Mouse (Mus musculus): Measurements from ENCODE around the gene Tubb4a. TPM values are rescaled to one million over a fixed set of nuclear protein-coding genes. Genes with fewer than 3 reads are reported as not detected.

Gene Tubb4a
- polyA plus RNA-seq, 1 experiment from 2014 or later = 9.4 TPM

Other genes starting within 250 kb of the Tubb4a start
- not detected in 2 replicates for gene Acsbg2, start 213.3 kb downstream of the Tubb4a start, polyA plus RNA-seq (2016; fragmentation: Nextera tagmentation; extraction: Ambion mirVana)
- 0.33 and 0.36 TPM in 2 replicates for gene 1700061G19Rik, start 212.3 kb downstream of the Tubb4a start, polyA plus RNA-seq (2016; fragmentation: Nextera tagmentation; extraction: Ambion mirVana)
- 45.3 and 50.6 TPM in 2 replicates for gene Mllt1, start 152.4 kb downstream of the Tubb4a start, polyA plus RNA-seq (2016; fragmentation: Nextera tagmentation; extraction: Ambion mirVana)
- gene Acer1, start 105.7 kb downstream of the Tubb4a start, polyA plus RNA-seq (2016; fragmentation: Nextera tagmentation; extraction: Ambion mirVana) = not detected in 2 replicates
- gene Clpp, start 97.5 kb downstream of the Tubb4a start, polyA plus RNA-seq (2016; fragmentation: Nextera tagmentation; extraction: Ambion mirVana) = 98.1 and 102 TPM in 2 replicates
- gene Alkbh7, start 90.4 kb downstream of the Tubb4a start, polyA plus RNA-seq (2016; fragmentation: Nextera tagmentation; extraction: Ambion mirVana) = 48.5 and 52.8 TPM in 2 replicates
- 0.55 TPM in 1 of 2 replicates, not detected in the other for gene Pspn, start 87.8 kb downstream of the Tubb4a start, polyA plus RNA-seq (2016; fragmentation: Nextera tagmentation; extraction: Ambion mirVana)
- gene Gtf2f1, start 76.5 kb downstream of the Tubb4a start, polyA plus RNA-seq (2016; fragmentation: Nextera tagmentation; extraction: Ambion mirVana) = 34.3 and 36.4 TPM in 2 replicates
- gene Gm17949, start 76.3 kb downstream of the Tubb4a start, polyA plus RNA-seq (2016; fragmentation: Nextera tagmentation; extraction: Ambion mirVana) = 0.22 and 0.43 TPM in 2 replicates
- gene Khsrp, start 56.3 kb downstream of the Tubb4a start, polyA plus RNA-seq (2016; fragmentation: Nextera tagmentation; extraction: Ambion mirVana) = 52.4 and 58.7 TPM in 2 replicates
- not detected in 2 replicates for gene Slc25a41, start 46.1 kb downstream of the Tubb4a start, polyA plus RNA-seq (2016; fragmentation: Nextera tagmentation; extraction: Ambion mirVana)
- 0.27 and 0.94 TPM in 2 replicates for gene Crb3, start 28.7 kb downstream of the Tubb4a start, polyA plus RNA-seq (2016; fragmentation: Nextera tagmentation; extraction: Ambion mirVana)
- gene Slc25a23, start 27.9 kb downstream of the Tubb4a start, polyA plus RNA-seq (2016; fragmentation: Nextera tagmentation; extraction: Ambion mirVana) = 15.5 and 17.2 TPM in 2 replicates
- gene Dennd1c, start 9.3 kb downstream of the Tubb4a start, polyA plus RNA-seq (2016; fragmentation: Nextera tagmentation; extraction: Ambion mirVana) = 0.66 and 1.4 TPM in 2 replicates
- 5.3 and 7.1 TPM in 2 replicates for gene Tnfsf9, start 17.5 kb upstream of the Tubb4a start, polyA plus RNA-seq (2016; fragmentation: Nextera tagmentation; extraction: Ambion mirVana)
- not detected in 2 replicates for gene Cd70, start 62.0 kb upstream of the Tubb4a start, polyA plus RNA-seq (2016; fragmentation: Nextera tagmentation; extraction: Ambion mirVana)
- gene Tnfsf14, start 106.4 kb upstream of the Tubb4a start, polyA plus RNA-seq (2016; fragmentation: Nextera tagmentation; extraction: Ambion mirVana) = 0.11 and 0.46 TPM in 2 replicates
- 0.87 and 2.6 TPM in 2 replicates for gene C3, start 140.4 kb upstream of the Tubb4a start, polyA plus RNA-seq (2016; fragmentation: Nextera tagmentation; extraction: Ambion mirVana)
- gene Gpr108, start 160.7 kb upstream of the Tubb4a start, polyA plus RNA-seq (2016; fragmentation: Nextera tagmentation; extraction: Ambion mirVana) = 24.9 and 27.4 TPM in 2 replicates
- gene Trip10, start 161.7 kb upstream of the Tubb4a start, polyA plus RNA-seq (2016; fragmentation: Nextera tagmentation; extraction: Ambion mirVana) = 41.6 and 45.4 TPM in 2 replicates
- 1.6 and 1.7 TPM in 2 replicates for gene Vav1, start 191.3 kb upstream of the Tubb4a start, polyA plus RNA-seq (2016; fragmentation: Nextera tagmentation; extraction: Ambion mirVana)

Measured in heart, embryonic 12.5 days (tissue).